Mouse (Mus musculus) heart, adult 2 months (tissue): ENCODE results near the gene Zfp664. TPM values are rescaled to one million over a fixed set of nuclear protein-coding genes. Genes with fewer than 3 reads are reported as not detected.
A peak's percentile ranks its signal among the peaks of the same experiment; 100 is the strongest.

ENCODE experiments used
- DNase-seq, 2 experiments: peaks; one replicate each; pipeline ENCODE4 v3.0.0; 2021
- H3K27ac ChIP-seq: fragments of 200-600 bp; 2 replicates; pipeline ENCODE4 v1.8.1; 2022
- H3K27me3 ChIP-seq: fragments of 200-500 bp; 2 replicates; pipeline ENCODE4 v1.6.1; 2012; ENCODE audit warnings: mild to moderate bottlenecking, low read length, inconsistent platforms, mixed read lengths; ENCODE audit not compliant: control insufficient read depth, insufficient read depth
- H3K36me3 ChIP-seq: fragments of 200-500 bp; 2 replicates; pipeline ENCODE4 v1.6.1; 2012; ENCODE audit warnings: low read length, inconsistent platforms; ENCODE audit not compliant: control insufficient read depth, insufficient read depth
- H3K4me1 ChIP-seq: fragments of 200-500 bp; 2 replicates; pipeline ENCODE4 v1.6.1; 2011; ENCODE audit warnings: low read length; ENCODE audit not compliant: control insufficient read depth, insufficient read depth
- H3K4me3 ChIP-seq: fragments of 200-600 bp; 2 replicates; pipeline ENCODE4 v1.8.1; 2022
- H3K79me2 ChIP-seq: fragments of 200-500 bp; replicated peaks from 2 replicates; pipeline ENCODE4 v1.6.1; 2012; ENCODE audit warnings: mild to moderate bottlenecking, inconsistent platforms, low read length, moderate library complexity, mixed read lengths; ENCODE audit not compliant: control insufficient read depth, insufficient read depth
- H3K9ac ChIP-seq: fragments of 200-500 bp; 2 replicates; pipeline ENCODE4 v1.6.1; 2012; ENCODE audit warnings: low read depth, mild to moderate bottlenecking, control low read depth, inconsistent platforms, low read length, mixed read lengths
- CTCF ChIP-seq: fragments of 200-600 bp; IDR thresholded peaks from 2 replicates; pipeline ENCODE4 v1.8.1; 2022; ENCODE audit warnings: antibody characterized with exemption, mild to moderate bottlenecking, moderate library complexity
- EP300 ChIP-seq: fragments of 200-500 bp; IDR thresholded peaks from 2 replicates; pipeline ENCODE4 v1.6.1; 2011; ENCODE audit warnings: low read depth, low read length, control low read depth; ENCODE audit not compliant: insufficient read depth
- POLR2A ChIP-seq: fragments of 200-500 bp; IDR thresholded peaks from 2 replicates; pipeline ENCODE4 v1.6.1; 2011; ENCODE audit warnings: mild to moderate bottlenecking, low read depth, low read length, control low read depth; ENCODE audit not compliant: insufficient read depth
- WGBS: fragments of 180-500 bp; shearing (Covaris S2); methylation state at CpG from one replicate; pipeline ENCODE4 v1.1.7; 2018; 5-methylcytosine and 5-hydroxymethylcytosine counted together
- intact Hi-C: fragments of 180-260 bp; cut with DNase I; formaldehyde crosslinking; loops from one replicate; pipeline ENCODE4 v1.15.1; 2025
- polyA plus RNA-seq: library from polyadenylated mRNA; depleted of rRNA; stranded (reverse); fragments of >200 nt; gene quantifications from 2 replicates; pipeline ENCODE4 v1.2.3, GENCODE M21; 2012
- total RNA-seq, 2 experiments: library from RNA; stranded (reverse); gene quantifications; 2 replicates each; pipeline ENCODE4 v1.2.3; 2021

The Zfp664 gene
- total and polyA plus RNA-seq, 3 experiments: 12.6 to 38.6 (median 37.4) TPM

DNA sequence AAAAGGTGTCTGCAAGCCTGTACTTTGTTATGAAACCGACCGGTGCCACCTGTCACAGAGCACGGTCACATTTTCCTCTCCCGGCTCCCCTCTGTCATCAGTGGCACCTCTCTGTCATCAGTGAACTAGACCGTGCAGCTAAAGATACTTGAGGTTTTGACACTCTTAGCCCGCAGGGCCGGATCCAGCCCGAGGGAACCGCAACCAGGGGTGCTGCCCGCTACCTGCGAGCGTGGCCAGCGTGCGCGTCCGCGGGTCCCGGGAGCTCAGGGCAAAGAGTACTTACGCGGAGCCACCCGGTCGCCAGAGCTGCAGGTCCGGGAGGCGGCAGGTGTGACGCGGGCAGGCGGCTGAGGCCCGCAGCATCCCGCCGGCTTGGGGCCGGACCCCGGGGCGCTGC, 1.0 kb upstream of the Zfp664 start:
- peak overlapping the region; percentile 72 for H3K4me3 ChIP-seq
- H3K27ac ChIP-seq: no peak overlapping the region
- H3K9ac ChIP-seq: peak overlapping the region; percentile 60
- peaks cover 2% of the 10 kb centered on the region for H3K79me2 ChIP-seq
- intact Hi-C loops: loop anchor here (5.0 to 10.0 kb wide), 2 partner anchors 434 to 613 kb away; partner anchors contain the start of genes Aacs and Sbno1
- WGBS: 2% methylated on average over 32 of the region's 33 CpGs
- H3K27me3 ChIP-seq: peaks cover 2% of the 10 kb centered on the region; the same call in 1 of the 2 replicates
- H3K36me3 ChIP-seq: peaks cover 2% of the 10 kb centered on the region; the same call in 1 of the 2 replicates
- H3K4me1 ChIP-seq: peaks cover 1% of the 10 kb centered on the region; the same call in 1 of the 2 replicates
- TF ChIP-seq CTCF (no peak), EP300 (no peak), POLR2A (no peak)
- peak in 1 of 2 experiments; percentile 29 for DNase-seq

DNA sequence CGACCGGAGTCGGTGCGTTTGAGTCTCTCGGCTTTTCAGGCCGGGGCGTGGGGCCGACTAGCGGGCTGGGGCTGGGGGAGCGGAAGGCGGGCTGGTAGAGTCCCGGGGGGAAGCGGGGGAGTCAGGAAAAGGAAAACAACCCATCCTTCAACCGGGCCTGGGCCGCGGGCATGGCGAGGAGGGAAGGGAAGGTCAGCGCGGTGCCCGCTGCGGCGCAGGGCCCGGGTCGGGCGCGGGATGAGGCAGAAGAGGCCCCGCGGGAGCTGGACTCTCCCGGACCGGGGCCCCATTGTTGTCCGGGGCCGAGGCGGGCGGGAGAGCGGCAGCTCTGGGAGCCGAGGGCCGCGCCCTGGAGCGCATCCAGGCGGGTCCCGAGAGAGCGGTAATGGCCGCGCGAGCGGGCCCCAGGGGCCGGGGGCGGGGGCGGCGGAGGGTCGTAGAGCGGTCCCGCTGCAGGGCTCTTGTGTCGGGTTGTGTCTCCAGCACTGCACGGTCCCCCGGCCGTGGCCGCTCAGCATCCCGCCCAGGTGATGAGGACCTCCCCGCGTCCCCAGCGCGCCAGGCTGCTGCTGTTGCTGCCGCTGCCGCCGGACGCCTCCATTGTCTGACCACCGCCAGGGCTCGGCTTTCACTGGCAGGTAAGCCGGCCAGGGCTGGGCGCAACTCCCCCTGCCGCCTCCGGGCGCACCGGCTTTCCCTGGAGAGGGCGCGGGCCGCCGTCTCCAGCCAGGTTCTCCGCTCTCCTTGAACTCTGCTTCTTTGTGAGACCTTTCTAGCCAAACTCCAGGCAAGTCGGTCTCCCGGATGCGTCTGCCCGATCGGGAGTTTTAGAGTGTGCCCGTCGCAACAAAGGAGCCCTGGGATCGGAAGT, 615 bp downstream of the Zfp664 start:
- Histone ChIP-seq H3K36me3 (peaks cover 2% of the 10 kb centered on the region; the same call in 1 of the 2 replicates), H3K4me1 (peaks cover 1% of the 10 kb centered on the region; the same call in 1 of the 2 replicates), H3K4me3 (peak overlapping the region; percentile 72), H3K79me2 (peaks cover 4% of the 10 kb centered on the region), H3K9ac (peak overlapping the region; percentile 90), H3K27me3 (peaks cover 2% of the 10 kb centered on the region; the same call in 1 of the 2 replicates), H3K27ac (peak overlapping the region; percentile 81)
- under 1% methylated on average over 88 of the region's 88 CpGs for WGBS
- intact Hi-C loops: loop anchor here (5.0 to 10.0 kb wide), 2 partner anchors 436 to 612 kb away; partner anchors contain the start of genes Aacs and Sbno1
- TF ChIP-seq POLR2A (no peak), CTCF (peak; percentile 30; the same call in 1 of the 2 replicates)
- peak; percentile 49 to 68 for DNase-seq

DNA sequence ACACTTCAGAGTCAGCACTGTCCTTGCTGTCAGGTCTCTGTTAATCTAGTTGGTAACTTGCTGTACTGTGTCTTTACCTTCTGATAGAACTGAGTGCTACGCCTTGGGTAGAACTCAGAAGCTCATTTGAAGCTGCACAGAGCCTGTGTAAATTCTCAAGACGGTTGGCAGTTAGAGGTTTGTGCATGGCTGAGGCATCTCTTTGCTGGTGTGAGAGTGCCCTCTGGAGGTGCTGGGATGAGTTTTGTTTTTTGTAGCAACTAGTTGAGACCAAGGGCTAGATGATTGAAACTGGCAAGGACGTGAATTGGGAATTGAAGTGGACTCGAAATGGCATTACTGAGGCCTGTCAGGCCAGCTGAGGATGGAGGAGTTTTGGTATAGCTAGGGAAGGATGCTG, 6.5 kb downstream of the Zfp664 start:
- H3K27ac ChIP-seq: no peak overlapping the region

DNA sequence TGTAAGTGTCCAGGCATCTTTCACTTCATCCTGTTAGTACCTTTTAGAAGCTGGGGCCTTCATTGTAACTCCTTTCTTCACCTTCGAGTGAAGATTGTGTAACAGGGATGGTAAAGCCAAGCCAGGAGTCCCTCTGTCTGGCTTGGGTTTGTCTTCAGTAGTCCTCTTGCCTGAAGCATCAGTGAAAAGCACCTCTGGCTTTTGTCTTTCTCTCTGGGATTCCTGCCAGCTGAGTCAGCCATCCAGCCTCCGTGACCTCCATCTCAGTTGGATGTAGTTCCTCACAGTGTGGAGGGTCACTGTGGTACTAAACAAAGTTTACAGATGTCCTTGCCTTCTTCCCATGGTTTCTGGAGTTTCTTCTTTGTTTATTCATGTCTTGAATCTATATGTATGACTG, 9.5 kb downstream of the Zfp664 start:
- intact Hi-C loops: no loop called here
- no peak overlapping the region for H3K27ac ChIP-seq
- TF ChIP-seq EP300: no peak
- no peak for TF ChIP-seq POLR2A
- no peak for TF ChIP-seq CTCF
- 9% methylated on average over 2 of the region's 2 CpGs for WGBS
- H3K27me3 ChIP-seq: no peaks in the 10 kb centered on the region
- H3K79me2 ChIP-seq: peaks cover 4% of the 10 kb centered on the region
- peaks cover 9% of the 10 kb centered on the region for H3K4me1 ChIP-seq
- no peak overlapping the region for H3K9ac ChIP-seq
- H3K4me3 ChIP-seq: no peak overlapping the region
- peak in 1 of 2 experiments; percentile 48 for DNase-seq
- H3K36me3 ChIP-seq: peaks cover 6% of the 10 kb centered on the region

More for the DNA sequence above, 6.5 kb downstream of the Zfp664 start:
- Histone ChIP-seq H3K27me3 (no peaks in the 10 kb centered on the region), H3K4me3 (no peak overlapping the region), H3K4me1 (peaks cover 9% of the 10 kb centered on the region), H3K9ac (no peak overlapping the region), H3K79me2 (peaks cover 6% of the 10 kb centered on the region), H3K36me3 (peaks cover 6% of the 10 kb centered on the region)
- peak; percentile 57 to 61 for DNase-seq
- intact Hi-C loops: loop anchor here (5.0 to 10.0 kb wide), 3 partner anchors 92 to 606 kb away; partner anchors contain the start of gene Aacs
- TF ChIP-seq CTCF: peak; percentile 76
- no peak for TF ChIP-seq POLR2A
- TF ChIP-seq EP300: no peak
- WGBS: 36% methylated on average over 4 of the region's 4 CpGs

DNA sequence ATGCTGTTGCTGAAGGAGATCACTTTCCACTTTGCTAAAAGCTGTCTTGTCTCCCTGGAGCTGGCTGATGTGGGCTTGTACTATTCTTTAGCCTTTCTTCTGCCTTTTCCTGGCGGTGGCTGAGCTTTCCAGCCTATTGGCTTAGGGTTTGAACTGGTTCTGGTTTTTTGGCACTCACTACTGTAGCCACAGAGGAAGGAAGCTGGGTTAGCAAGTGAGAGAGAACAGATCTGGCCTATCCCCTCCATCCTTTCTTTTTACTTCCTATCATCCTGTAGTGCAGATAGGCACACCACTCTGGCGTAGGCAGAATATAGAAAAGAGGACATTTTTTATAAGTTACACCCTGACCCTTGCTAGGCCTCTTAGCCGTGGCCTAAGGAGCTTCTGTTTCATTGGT, 10.6 kb downstream of the Zfp664 start:
- Histone ChIP-seq H3K4me1 (peaks cover 11% of the 10 kb centered on the region), H3K36me3 (peaks cover 6% of the 10 kb centered on the region), H3K27ac (no peak overlapping the region), H3K79me2 (peaks cover 4% of the 10 kb centered on the region), H3K4me3 (no peak overlapping the region), H3K27me3 (no peaks in the 10 kb centered on the region), H3K9ac (no peak overlapping the region)
- TF ChIP-seq EP300: no peak
- TF ChIP-seq POLR2A: no peak
- TF ChIP-seq CTCF: no peak
- 40% methylated on average over 3 of the region's 3 CpGs for WGBS
- intact Hi-C loops: no loop called here
- DNase-seq: peak in 1 of 2 experiments; percentile 16
